Mouse (Mus musculus) brain, embryonic 18.5 days (tissue): Measurements from ENCODE around the gene Usp7.
"Not testable (repeated sequence)": the region's sequence is repeated elsewhere in the genome, so short reads cannot be mapped to it uniquely, and the experiment has no call there.

ENCODE experiments used
- DNase-seq: peaks from one replicate; pipeline ENCODE4 v3.0.0-alpha.2; 2012; ENCODE audit warnings: low read depth, low spot score

Gene Usp7

GRCm38 (mm10) chr16:8783198-8783913, 8.8 kb downstream of the Usp7 start:
- no peak for DNase-seq

GRCm38 (mm10) chr16:8781660-8782059, 10.4 kb downstream of the Usp7 start:
- DNase-seq = no peak

GRCm38 (mm10) chr16:8781191-8781590, 10.9 kb downstream of the Usp7 start:
- no peak for DNase-seq

- DNase-seq = no peak
These were observed 11.9 kb downstream of the Usp7 start for GRCm38 (mm10) chr16:8780187-8780586.

- DNase-seq = no peak
These were observed 13.4 kb downstream of the Usp7 start for GRCm38 (mm10) chr16:8778697-8779096.

- DNase-seq = no peak
These were observed 14.9 kb downstream of the Usp7 start for GRCm38 (mm10) chr16:8777202-8777601.

GRCm38 (mm10) chr16:8776634-8777033, 15.5 kb downstream of the Usp7 start:
- no peak for DNase-seq

GRCm38 (mm10) chr16:8771086-8771485, 21.0 kb downstream of the Usp7 start:
- DNase-seq = no peak

- DNase-seq = not testable (repeated sequence)
These were observed 21.8 kb downstream of the Usp7 start for GRCm38 (mm10) chr16:8770342-8770741.

GRCm38 (mm10) chr16:8769466-8769865, 22.6 kb downstream of the Usp7 start:
- DNase-seq = no peak

GRCm38 (mm10) chr16:8769065-8769464, 23.0 kb downstream of the Usp7 start:
- DNase-seq = no peak

GRCm38 (mm10) chr16:8768588-8768987, 23.5 kb downstream of the Usp7 start:
- DNase-seq = no peak

GRCm38 (mm10) chr16:8768071-8768470, 24.0 kb downstream of the Usp7 start:
- DNase-seq = no peak

- DNase-seq = no peak
These were observed 24.7 kb downstream of the Usp7 start for GRCm38 (mm10) chr16:8767133-8768052.

- no peak for DNase-seq
These were observed 25.9 kb downstream of the Usp7 start for GRCm38 (mm10) chr16:8766196-8766595.

- DNase-seq = no peak
These were observed 27.8 kb downstream of the Usp7 start for GRCm38 (mm10) chr16:8764124-8764907.

- no peak for DNase-seq
These were observed 29.1 kb downstream of the Usp7 start for GRCm38 (mm10) chr16:8763028-8763427.

- no peak for DNase-seq
These were observed 30.2 kb downstream of the Usp7 start for GRCm38 (mm10) chr16:8761894-8762293.

- no peak for DNase-seq
These were observed 31.1 kb downstream of the Usp7 start for GRCm38 (mm10) chr16:8761005-8761404.

GRCm38 (mm10) chr16:8758979-8759378, 33.1 kb downstream of the Usp7 start:
- no peak for DNase-seq

- DNase-seq = no peak
These were observed 33.9 kb downstream of the Usp7 start for GRCm38 (mm10) chr16:8758193-8758592.

- DNase-seq = not testable (repeated sequence)
These were observed 34.5 kb downstream of the Usp7 start for GRCm38 (mm10) chr16:8757586-8757985.
